Mouse (Mus musculus): ENCODE results near the gene Rlbp1.
A peak's percentile ranks its signal among the peaks of the same experiment; 100 is the strongest.

- TF ChIP-seq TAL1 (IDR thresholded peaks at IDR 0.05; ENCODE audit: low read length) (peak; percentile 35; the same call in 1 of the 2 replicates), JUND (IDR thresholded peaks at IDR 0.05; ENCODE audit: low read depth, low read length) (no peak)
These were observed 10.2 kb downstream of the Rlbp1 start for GRCm38 (mm10) chr7:79376516-79377275.
